Mouse (Mus musculus) right cerebral cortex, postnatal 25 days (tissue): ENCODE data around the gene Klc3.
A peak's percentile ranks its signal among the peaks of the same experiment; 100 is the strongest.

Experiments
- DNase-seq: peaks from one replicate; pipeline ENCODE4 v3.0.0; 2022

The Klc3 gene

GRCm38 (mm10) chr7:19404476-19404875 is 572 bp upstream of the Klc3 start, which contains the start of gene Ckm:
TSS of gene Ckm (plus strand) at chr7:19404776.
- DNase-seq, result no peak

GRCm38 (mm10) chr7:19402535-19403112 is 1.3 kb downstream of the Klc3 start:
- no peak for DNase-seq

- DNase-seq, result no peak
These were observed 3.0 kb downstream of the Klc3 start for GRCm38 (mm10) chr7:19400946-19401345.

DNA sequence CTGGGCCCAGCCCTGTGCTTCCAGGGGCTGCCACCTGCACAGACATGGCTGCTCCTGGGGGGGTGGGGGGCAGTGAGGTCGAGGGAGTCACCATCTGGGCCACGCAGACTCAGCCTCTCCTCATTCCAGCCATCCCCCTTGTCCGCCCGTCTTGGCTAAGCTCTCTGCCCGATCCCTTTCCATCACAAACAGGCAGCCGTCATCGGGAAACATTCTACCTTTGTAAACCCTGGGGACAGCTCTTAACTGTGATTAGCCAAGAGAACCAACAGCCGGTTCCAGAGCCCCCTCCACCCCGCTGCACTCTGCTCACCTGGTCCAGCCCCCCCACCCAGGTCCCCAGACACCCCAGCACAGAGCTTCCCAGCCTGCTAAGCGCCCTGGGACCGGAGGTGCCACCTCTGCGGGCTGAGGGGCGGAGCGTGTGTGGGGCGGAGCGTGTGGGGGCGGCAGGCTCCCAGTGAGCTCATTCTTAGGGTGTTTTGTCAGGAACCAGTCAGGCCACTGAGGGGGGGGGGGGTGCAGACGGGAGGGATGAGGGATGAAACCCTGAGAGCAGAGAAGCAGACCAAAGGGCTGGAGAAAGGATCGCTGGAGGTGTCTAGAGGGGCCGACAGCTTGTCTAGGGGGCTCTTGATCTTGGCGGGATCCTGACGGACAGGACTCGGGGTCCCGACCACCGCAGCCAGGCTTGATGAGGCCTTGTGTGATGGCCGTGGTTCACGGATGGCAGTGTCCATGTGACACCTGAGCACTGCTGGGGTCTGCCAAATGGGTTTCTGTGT is 4.2 kb downstream of the Klc3 start:
- no peak for DNase-seq

GRCm38 (mm10) chr7:19394484-19394883 is 9.4 kb downstream of the Klc3 start:
- DNase-seq, result no peak

DNA sequence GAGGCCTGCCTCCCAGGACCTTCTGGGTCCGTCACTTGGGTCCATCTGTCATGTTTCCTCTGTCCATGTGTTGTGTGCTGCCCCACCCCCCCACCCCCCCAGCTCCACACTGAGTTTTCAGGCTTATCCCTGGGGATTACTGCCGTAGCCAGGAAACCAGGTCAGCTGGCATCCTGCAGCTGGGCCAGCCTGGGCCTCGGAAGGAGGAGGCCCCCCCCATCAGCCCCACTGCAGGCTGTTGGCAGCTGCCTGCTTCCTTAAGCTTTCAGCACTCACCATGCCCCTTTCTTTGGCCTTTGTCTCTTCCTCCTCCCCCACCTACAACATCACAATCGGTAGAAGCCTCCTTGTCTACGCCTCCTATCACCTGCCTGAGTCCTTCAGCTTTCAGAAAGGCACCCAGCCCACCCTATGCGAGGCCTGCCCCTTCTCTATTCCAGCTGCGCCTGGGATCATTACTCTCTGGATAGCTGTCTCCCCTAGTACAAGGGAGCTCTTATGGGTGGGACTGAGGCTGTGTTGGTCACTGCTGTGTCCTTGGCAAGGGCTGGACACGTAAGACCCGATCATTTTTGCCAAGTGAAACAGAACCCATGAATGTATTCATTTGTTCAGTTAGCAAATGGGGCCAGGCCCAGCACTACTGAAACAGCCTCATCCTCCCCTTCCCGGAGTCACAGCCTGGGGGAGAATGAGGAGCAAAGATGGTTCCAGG is 15.0 kb downstream of the Klc3 start:
- DNase-seq, result no peak

DNA sequence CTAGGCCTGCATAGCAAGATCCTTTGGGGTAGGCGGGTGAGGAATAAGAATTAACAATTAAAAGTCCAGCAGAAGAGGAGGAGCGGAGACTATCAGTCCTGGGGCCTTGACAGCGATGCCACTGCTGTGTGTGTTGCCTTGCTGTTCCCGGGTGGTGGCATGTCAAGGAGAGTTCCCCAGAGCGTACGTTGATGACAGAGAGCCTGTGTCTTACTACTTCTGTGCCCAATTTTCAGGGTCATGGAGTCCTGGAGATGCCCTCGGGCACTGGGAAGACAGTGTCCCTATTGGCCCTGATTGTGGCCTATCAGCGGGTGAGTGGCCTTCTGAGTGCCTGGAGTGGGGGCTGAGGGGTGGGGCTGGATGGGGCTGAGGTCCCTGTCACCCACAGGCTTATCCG is 20.2 kb downstream of the Klc3 start:
- DNase-seq, result no peak

DNA sequence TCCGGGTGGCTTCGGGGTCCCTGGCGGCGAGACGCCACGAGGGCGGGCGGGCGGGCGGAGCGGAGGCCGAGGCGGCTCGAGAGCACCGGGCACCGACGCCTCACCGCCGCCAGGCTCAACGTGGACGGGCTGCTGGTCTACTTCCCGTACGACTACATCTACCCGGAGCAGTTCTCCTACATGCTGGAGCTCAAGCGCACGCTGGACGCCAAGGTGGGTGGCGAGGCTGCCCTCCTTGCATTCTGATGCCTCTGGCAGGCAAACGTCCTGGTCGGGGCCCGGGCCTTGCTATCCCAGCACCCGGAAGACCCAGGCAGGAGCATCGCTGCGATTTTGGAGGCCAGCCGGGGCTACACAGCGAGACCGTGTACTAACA is 21.8 kb downstream of the Klc3 start:
- no peak for DNase-seq

DNA sequence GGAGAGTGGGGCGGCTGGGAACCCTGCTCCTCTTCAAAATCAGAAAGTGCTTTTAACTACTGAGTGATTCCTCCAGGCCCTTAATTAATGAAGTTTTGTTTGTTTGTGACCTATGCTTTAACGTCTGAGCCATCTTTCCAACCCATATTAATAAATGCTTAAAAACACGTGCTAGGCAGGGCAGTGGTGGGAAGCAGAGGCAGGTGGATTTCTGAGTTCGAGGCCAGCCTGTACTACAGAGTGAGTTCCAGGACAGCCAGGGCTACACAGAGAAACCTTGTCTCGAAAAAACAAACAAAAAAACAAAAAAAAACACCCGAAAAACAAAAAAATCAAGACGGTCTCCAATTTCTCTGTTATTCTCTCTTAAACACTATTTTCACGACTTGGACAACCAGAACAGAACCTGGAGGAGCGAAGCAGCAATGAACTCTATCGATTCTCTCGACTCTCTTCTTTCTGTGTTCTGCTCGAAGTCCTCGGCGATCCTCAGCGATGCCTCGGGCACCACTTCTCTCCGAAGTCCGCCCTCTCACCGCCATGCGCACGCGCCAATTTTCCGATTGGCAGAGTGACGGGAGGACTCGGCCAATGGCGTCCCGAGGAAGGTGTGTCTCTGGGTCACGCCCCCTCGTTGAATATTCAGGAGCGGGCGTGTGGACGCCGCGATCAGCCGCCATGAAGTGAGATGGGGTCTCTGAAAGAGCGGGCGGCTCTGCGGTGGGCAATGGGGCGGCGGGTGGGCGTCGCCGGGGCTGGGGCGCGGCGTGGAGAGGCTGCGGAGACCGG is 22.3 kb downstream of the Klc3 start, which contains the start of gene Ercc2:
TSS of gene Ercc2 (plus strand) at position 634 of the 789 bp plus-strand sequence.
- DNase-seq, result peak; percentile 99

DNA sequence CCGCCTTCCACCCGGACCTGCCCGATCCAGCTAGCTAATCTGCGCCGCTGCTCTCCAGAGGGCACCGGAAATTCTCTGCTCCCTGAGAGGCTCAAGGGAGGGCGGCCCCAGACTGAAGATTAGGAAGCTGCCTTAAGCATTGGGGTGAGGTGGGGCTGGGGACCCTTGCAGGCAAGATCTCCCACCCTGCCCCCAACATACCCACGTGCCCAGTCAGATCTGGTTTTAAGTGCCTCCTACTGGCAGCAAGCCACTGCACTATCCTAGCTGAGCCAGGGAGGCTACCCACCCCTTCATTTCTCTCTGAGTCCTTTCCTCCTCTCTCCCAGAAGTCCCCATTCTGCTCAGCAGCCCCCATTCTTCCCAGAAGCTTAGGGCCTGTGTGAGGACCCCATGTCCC is 25.9 kb downstream of the Klc3 start:
- no peak for DNase-seq

DNA sequence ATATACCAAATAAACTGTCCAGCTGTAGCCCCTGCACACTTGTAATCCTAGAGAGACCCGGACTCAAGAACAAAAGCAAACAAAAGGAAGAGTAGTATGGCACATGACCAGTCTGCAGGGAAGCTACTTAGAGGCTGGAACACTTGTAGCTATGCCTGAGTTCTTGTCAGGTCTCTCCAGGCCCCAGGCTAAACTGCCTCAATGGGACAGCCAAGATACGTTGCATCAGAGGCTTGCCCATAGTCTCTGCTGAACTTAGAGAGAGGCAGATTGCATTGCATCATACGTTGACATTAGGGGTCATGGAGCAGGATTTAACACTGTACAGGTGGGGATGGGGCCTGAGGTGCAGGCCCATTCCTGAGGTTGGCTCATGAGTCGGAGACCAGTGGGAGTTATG is 27.9 kb downstream of the Klc3 start:
- DNase-seq, result no peak

- DNase-seq, result no peak
These were observed 28.5 kb downstream of the Klc3 start for GRCm38 (mm10) chr7:19375368-19375767.

- no peak for DNase-seq
These were observed 30.5 kb downstream of the Klc3 start for GRCm38 (mm10) chr7:19373367-19373766.

DNA sequence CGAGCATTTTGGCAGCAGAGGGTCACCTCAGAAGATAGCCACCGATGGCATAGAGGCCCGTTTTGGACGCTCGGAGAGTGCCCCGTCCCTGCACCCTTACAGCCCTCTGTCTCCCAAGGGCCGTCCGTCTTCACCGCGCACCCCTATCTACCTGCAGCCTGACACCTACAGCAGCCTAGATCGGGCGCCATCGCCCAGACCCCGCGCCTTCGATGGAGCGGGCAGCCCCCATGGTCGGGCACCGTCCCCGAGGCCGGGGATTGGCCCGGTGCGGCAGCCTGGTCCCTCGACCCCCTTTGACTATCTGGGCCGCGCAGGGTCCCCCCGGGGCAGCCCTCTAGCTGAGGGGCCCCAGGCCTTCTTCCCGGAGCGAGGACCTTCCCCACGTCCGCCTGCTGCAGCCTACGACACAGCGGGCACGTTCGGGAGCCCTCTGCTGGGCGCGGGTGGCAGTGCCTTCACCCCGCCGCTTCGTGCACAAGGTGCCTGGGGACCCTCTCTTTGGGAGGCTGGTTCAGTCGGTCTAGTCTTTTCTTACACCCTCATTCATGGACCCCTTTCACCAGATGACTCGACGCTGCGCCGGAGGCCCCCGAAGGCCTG is 34.0 kb downstream of the Klc3 start:
- DNase-seq, result peak; percentile 76

DNA sequence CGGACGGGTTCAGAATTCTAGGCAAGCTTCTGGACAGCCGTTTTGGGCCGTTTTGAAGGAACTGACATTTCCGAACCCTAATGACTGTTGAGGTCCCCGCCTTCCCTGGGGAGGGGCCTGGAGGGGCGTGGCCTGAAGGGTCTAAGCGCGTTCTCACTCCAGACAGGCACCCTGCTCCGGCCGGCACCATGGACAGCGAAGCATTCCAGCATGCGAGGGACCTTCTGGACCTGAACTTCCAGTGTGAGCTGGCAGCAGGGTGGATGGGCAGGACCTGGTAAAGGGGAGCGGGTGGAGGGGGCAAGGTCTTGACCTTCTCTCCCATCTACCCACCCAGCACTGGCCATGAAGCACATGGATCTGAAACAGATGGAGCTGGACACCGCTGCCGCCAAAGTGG is 35.5 kb downstream of the Klc3 start:
- no peak for DNase-seq

DNA sequence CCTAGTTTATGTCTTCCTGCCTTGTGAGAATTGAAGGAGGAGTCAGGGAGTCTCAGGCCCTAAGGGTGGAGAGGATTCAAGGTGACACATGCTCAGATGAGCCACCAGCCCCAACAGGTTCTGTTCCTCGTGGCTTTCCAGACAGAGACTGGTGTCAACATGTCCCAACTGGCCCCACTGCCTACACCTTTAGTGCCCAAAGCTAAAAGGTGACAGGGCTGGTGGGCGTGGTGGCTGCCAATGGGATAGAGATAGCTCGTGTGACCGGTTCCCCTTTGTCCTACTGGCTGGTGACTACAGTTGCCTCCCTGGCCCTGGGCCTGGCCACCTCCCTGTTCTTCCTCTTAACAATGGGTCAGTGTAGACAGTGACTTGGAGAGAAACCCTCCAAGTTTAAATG is 38.5 kb downstream of the Klc3 start:
- DNase-seq, result no peak

GRCm38 (mm10) chr7:19363881-19364280 is 40.0 kb downstream of the Klc3 start:
- DNase-seq, result peak; percentile 50

DNA sequence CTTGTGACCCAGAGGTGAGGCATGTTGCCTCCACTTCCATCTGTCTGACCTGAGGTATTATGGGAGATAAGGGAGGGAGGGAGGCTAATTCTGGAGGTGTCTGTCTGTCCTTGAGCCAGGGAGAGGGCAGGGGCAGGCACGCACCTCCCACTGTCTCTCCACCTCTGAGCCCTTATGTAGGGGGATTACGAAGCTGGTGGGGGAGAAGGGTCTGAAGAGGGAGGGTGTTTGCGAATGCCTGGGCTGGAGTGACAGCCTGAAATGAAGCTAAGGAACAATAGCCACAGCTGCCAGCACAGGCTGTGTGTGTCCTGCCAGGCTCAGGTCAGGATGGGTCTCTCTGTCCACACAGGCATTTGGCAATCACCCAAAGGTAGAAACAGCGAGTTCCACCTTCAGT is 41.6 kb downstream of the Klc3 start:
- DNase-seq, result no peak

DNA sequence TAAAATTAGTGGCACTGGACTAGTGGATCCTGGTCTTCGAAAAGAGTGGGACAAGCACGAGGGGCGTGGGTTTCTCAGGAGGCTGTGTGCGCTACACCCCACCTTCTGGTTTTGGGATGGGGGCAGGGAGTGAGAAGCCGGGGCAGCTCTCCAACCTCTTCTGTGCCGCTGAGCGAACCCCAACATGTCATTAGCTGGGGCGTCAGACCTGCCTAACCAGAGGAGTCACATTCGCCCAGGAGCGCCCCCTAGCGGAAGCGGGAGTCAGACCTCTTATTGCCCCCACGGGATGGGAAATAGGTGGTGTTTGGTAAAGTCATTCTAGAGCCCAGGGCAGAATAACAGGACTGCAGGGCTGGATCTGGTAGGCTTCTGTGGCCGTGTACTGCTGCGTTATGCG is 42.2 kb downstream of the Klc3 start:
- no peak for DNase-seq

- DNase-seq, result peak; percentile 89
These were observed 43.0 kb downstream of the Klc3 start for GRCm38 (mm10) chr7:19360944-19361343.

GRCm38 (mm10) chr7:19359892-19360641 is 43.8 kb downstream of the Klc3 start:
- DNase-seq, result peak; percentile 72

GRCm38 (mm10) chr7:19359299-19359891 is 44.5 kb downstream of the Klc3 start, which contains the start of the genes Cd3eap and Ppp1r13l:
TSS of gene Cd3eap (minus strand) at chr7:19359483.
TSS of gene Ppp1r13l (plus strand) at chr7:19359749.
- peak; percentile 90 for DNase-seq
